Mouse (Mus musculus) MEL (cell line): ENCODE results near the gene Wfdc10. TPM values are rescaled to one million over a fixed set of nuclear protein-coding genes. Genes with fewer than 3 reads are reported as not detected.
A peak's percentile ranks its signal among the peaks of the same experiment; 100 is the strongest.

Source experiments
- DNase-seq: peaks from one replicate; pipeline ENCODE4 v3.0.0; 2011; ENCODE audit warnings: low read depth, low spot score
- H3K27ac ChIP-seq: 2 replicates; pipeline ENCODE4 v1.5.1; 2012; ENCODE audit warnings: low read depth, mild to moderate bottlenecking, control low read depth, low read length, moderate library complexity; ENCODE audit not compliant: control insufficient read depth
- H3K27me3 ChIP-seq, 2 experiments: fragments of 150-350 bp in 1 of 2; sonication (generic) in 1 of 2; 2 replicates each; pipeline ENCODE4 v1.6.1; 2012; ENCODE audit warnings: low read length in 2 of 2, mild to moderate bottlenecking in 2 of 2, improper control_type of control experiment in 1 of 2, moderate library complexity in 1 of 2; ENCODE audit not compliant: insufficient read depth in 2 of 2, control insufficient read depth in 1 of 2
- H3K36me3 ChIP-seq, 2 experiments: 2 replicates each; pipeline ENCODE4 v1.6.1; 2012 to 2014; ENCODE audit warnings: low read length in 2 of 2, improper control_type of control experiment in 1 of 2, inconsistent platforms in 1 of 2, mild to moderate bottlenecking in 1 of 2; ENCODE audit not compliant: insufficient read depth in 2 of 2, control insufficient read depth in 1 of 2
- H3K4me1 ChIP-seq, 2 experiments: fragments of 150-350 bp in 1 of 2; sonication (generic) in 1 of 2; 2 replicates each; pipeline ENCODE4 v1.6.1; 2012; ENCODE audit warnings: low read length in 2 of 2, improper control_type of control experiment in 1 of 2, mild to moderate bottlenecking in 1 of 2; ENCODE audit not compliant: insufficient read depth in 2 of 2, control insufficient read depth in 1 of 2
- H3K4me3 ChIP-seq, 2 experiments: fragments of 150-350 bp in 1 of 2; sonication (generic) in 1 of 2; 2 replicates each; pipeline ENCODE4 v1.5.1; 2012; ENCODE audit warnings: low read depth in 2 of 2, low read length in 2 of 2, mild to moderate bottlenecking in 2 of 2, moderate library complexity in 2 of 2, control low read depth in 1 of 2, improper control_type of control experiment in 1 of 2; ENCODE audit not compliant: control insufficient read depth in 1 of 2, insufficient read depth in 1 of 2
- H3K79me2 ChIP-seq: 2 replicates; pipeline ENCODE4 v1.6.1; 2012; ENCODE audit warnings: mild to moderate bottlenecking, low read length, moderate library complexity; ENCODE audit not compliant: control insufficient read depth, poor library complexity, insufficient read depth
- H3K9ac ChIP-seq: 2 replicates; pipeline ENCODE4 v1.6.1; 2012; ENCODE audit warnings: low read depth, mild to moderate bottlenecking, control low read depth, low read length, moderate library complexity; ENCODE audit not compliant: control insufficient read depth, poor library complexity, severe bottlenecking
- H3K9me3 ChIP-seq: fragments of 150-350 bp; sonication (generic); replicated peaks from 2 replicates; pipeline ENCODE4 v1.6.1; 2012; ENCODE audit warnings: mild to moderate bottlenecking, low read length, improper control_type of control experiment, moderate library complexity; ENCODE audit not compliant: insufficient read depth
- BHLHE40 ChIP-seq: IDR thresholded peaks from 2 replicates; pipeline ENCODE4 v1.6.1; 2012; ENCODE audit warnings: low read depth, mild to moderate bottlenecking, inconsistent platforms, low read length, improper control_type of control experiment, borderline replicate concordance
- CTCF ChIP-seq, 3 experiments: IDR thresholded peaks in 2 of 3; conservative IDR thresholded peaks in 1 of 3; 2 replicates each; pipeline ENCODE4 v1.5.1; 2011 to 2012; ENCODE audit warnings: low read length in 3 of 3, low read depth in 2 of 3, mild to moderate bottlenecking in 2 of 3, improper control_type of control experiment in 1 of 3, inconsistent platforms in 1 of 3, mixed read lengths in 1 of 3, moderate library complexity in 1 of 3; ENCODE audit not compliant: control insufficient read depth in 1 of 3, insufficient read depth in 1 of 3, poor library complexity in 1 of 3, severe bottlenecking in 1 of 3
- ELF1 ChIP-seq: IDR thresholded peaks from 2 replicates; pipeline ENCODE4 v1.6.1; 2014; ENCODE audit warnings: low read depth, mild to moderate bottlenecking, inconsistent platforms, low read length, improper control_type of control experiment, moderate library complexity
- ETS1 ChIP-seq: IDR thresholded peaks from 2 replicates; pipeline ENCODE4 v1.6.1; 2012; ENCODE audit warnings: low read depth, mild to moderate bottlenecking, inconsistent platforms, low read length, improper control_type of control experiment, moderate library complexity
- MYB ChIP-seq: IDR thresholded peaks from 2 replicates; pipeline ENCODE4 v1.6.1; 2011; ENCODE audit warnings: mild to moderate bottlenecking, low read depth, low read length, improper control_type of control experiment
- MYC ChIP-seq: IDR thresholded peaks from 2 replicates; pipeline ENCODE4 v1.6.1; 2011; ENCODE audit warnings: low read depth, mild to moderate bottlenecking, low read length, improper control_type of control experiment, moderate library complexity
- RCOR1 ChIP-seq: IDR thresholded peaks from 2 replicates; pipeline ENCODE4 v1.6.1; 2012; ENCODE audit warnings: low read depth, mild to moderate bottlenecking, inconsistent platforms, low read length, improper control_type of control experiment
- SMC3 ChIP-seq: IDR thresholded peaks from 2 replicates; pipeline ENCODE4 v1.6.1; 2011; ENCODE audit warnings: low read depth, low read length, improper control_type of control experiment
- TBP ChIP-seq: IDR thresholded peaks from 2 replicates; pipeline ENCODE4 v1.8.0; 2011; ENCODE audit warnings: low read depth, low read length, improper control_type of control experiment
- USF1 ChIP-seq: IDR thresholded peaks from 2 replicates; pipeline ENCODE4 v1.6.1; 2014; ENCODE audit warnings: low read depth, mild to moderate bottlenecking, inconsistent platforms, low read length, improper control_type of control experiment, moderate library complexity
- ZNF384 ChIP-seq: IDR thresholded peaks from 2 replicates; pipeline ENCODE4 v1.6.1; 2012; ENCODE audit warnings: low read depth, mild to moderate bottlenecking, inconsistent platforms, low read length, improper control_type of control experiment
- polyA plus RNA-seq, 2 experiments: library from polyadenylated mRNA; stranded (reverse) in 1 of 2; unstranded in 1 of 2; fragments of >175 nt in 1 of 2; fragments of >200 nt in 1 of 2; gene quantifications; 2 replicates each; pipeline versions ENCODE4 v1.2.1 to v1.2.4; 2012; ENCODE audit warnings: low replicate concordance in 2 of 2, low read depth in 1 of 2; ENCODE audit not compliant: insufficient read length in 2 of 2, insufficient read depth in 1 of 2, missing spikeins in 1 of 2
- total RNA-seq: library from RNA; depleted of rRNA; stranded (reverse); fragments of 300-350 nt; gene quantifications from 2 replicates; pipeline ENCODE4 v1.2.3, GENCODE M21; 2012

Gene Wfdc10
- total and polyA plus RNA-seq, 3 experiments: not detected

GRCm38 (mm10) chr2:164678848-164679625 lies 23.2 kb downstream of the Wfdc10 start:
- no peaks in the 10 kb centered on the region; the same call in 1 of the 2 replicates for H3K79me2 ChIP-seq
- H3K9ac ChIP-seq: no peak overlapping the region
- peaks cover 19 to 20% of the 10 kb centered on the region in 2 experiments for H3K4me1 ChIP-seq
- TF ChIP-seq CTCF (IDR thresholded peaks at IDR 0.05 in 2 of 3, conservative IDR thresholded peaks at IDR 0.05 in 1 of 3; ENCODE audit: control insufficient read depth in 1 of 3, insufficient read depth in 1 of 3, low read depth in 2 of 3, low read length in 3 of 3, poor library complexity in 1 of 3, severe bottlenecking in 1 of 3): peak in 2 of 3 experiments; percentile 25 to 51; a peak in 5 of 6 replicates
- TF ChIP-seq TBP: no peak
- TF ChIP-seq USF1: peak; percentile 53; the same call in 1 of the 2 replicates
- peak; percentile 87 for TF ChIP-seq BHLHE40
- TF ChIP-seq RCOR1: peak; percentile 50
- TF ChIP-seq MYC: no peak
- TF ChIP-seq, all 39 proteins: peak for 4
- Histone ChIP-seq H3K27me3 (no peaks in the 10 kb centered on the region; a peak in 1 of 4 replicates), H3K4me3 (peak overlapping the region; percentile 13 to 21; a peak in 2 of 4 replicates), H3K27ac (no peak overlapping the region), H3K9me3 (no peaks in the 10 kb centered on the region), H3K36me3 (peaks cover 0 to 17% of the 10 kb centered on the region in 2 experiments; a peak in 2 of 4 replicates)
- peak; percentile 37 for DNase-seq

GRCm38 (mm10) chr2:164679906-164680305 lies 24.1 kb downstream of the Wfdc10 start:
- Histone ChIP-seq H3K9ac (no peak overlapping the region), H3K27me3 (no peaks in the 10 kb centered on the region; a peak in 1 of 4 replicates), H3K79me2 (no peaks in the 10 kb centered on the region; the same call in 1 of the 2 replicates), H3K4me3 (no peak overlapping the region), H3K9me3 (no peaks in the 10 kb centered on the region), H3K36me3 (peaks cover 0 to 17% of the 10 kb centered on the region in 2 experiments; a peak in 2 of 4 replicates), H3K4me1 (peaks cover 19 to 20% of the 10 kb centered on the region in 2 experiments), H3K27ac (no peak overlapping the region)
- TF ChIP-seq ELF1 (no peak), ZNF384 (no peak), USF1 (no peak), MYB (no peak), RCOR1 (no peak), SMC3 (no peak)
- DNase-seq: no peak

- H3K27ac ChIP-seq: no peak within 1 kb of the TSS
- no peak for TF ChIP-seq ETS1
- no peak for TF ChIP-seq CTCF (IDR thresholded peaks at IDR 0.05 in 2 of 3, conservative IDR thresholded peaks at IDR 0.05 in 1 of 3; ENCODE audit: control insufficient read depth in 1 of 3, insufficient read depth in 1 of 3, low read depth in 2 of 3, low read length in 3 of 3, poor library complexity in 1 of 3, severe bottlenecking in 1 of 3)
- no peak for TF ChIP-seq TBP
- TF ChIP-seq, all 39 proteins: peak for 0
- H3K4me3 ChIP-seq: no peak within 1 kb of the TSS
- H3K9ac ChIP-seq: no peak within 1 kb of the TSS
- no peak for DNase-seq
- no peaks in the 10 kb centered on the region; the same call in 1 of the 2 replicates for H3K79me2 ChIP-seq
- H3K36me3 ChIP-seq: no peaks in the 10 kb centered on the region
- H3K27me3 ChIP-seq: peaks cover 6 to 10% of the 10 kb centered on the region in 2 experiments
- no peaks in the 10 kb centered on the region for H3K9me3 ChIP-seq
- H3K4me1 ChIP-seq: no peaks in the 10 kb centered on the region; a peak in 1 of 4 replicates
These were observed 29.0 kb downstream of the Wfdc10 start, which contains the start of gene Wfdc13 for GRCm38 (mm10) chr2:164684807-164685206. Gene Wfdc13 (plus strand): TSS chr2:164685107.
